Mouse (Mus musculus) kidney, embryonic 14.5 days (tissue): ENCODE data around the gene Adam19. TPM values are rescaled to one million over a fixed set of nuclear protein-coding genes. Genes with fewer than 3 reads are reported as not detected.

ENCODE experiments used
- ATAC-seq: fragments of 200-750 bp; cut with Nextera tagmentation; 2 replicates; pipeline ENCODE4 v1.8.0; 2017; ENCODE audit warnings: moderate number of reproducible peaks, mild to moderate bottlenecking, moderate TSS enrichment, moderate library complexity; ENCODE audit not compliant: low FRiP score, low TSS enrichment
- H3K27ac ChIP-seq: fragments of 300-500 bp; sonication (generic); 2 replicates; pipeline ENCODE4 v1.5.1; 2014; ENCODE audit warnings: low read depth, mild to moderate bottlenecking, low read length, moderate library complexity, mixed read lengths
- H3K27me3 ChIP-seq: fragments of 300-500 bp; sonication (generic); 2 replicates; pipeline ENCODE4 v1.6.1; 2014; ENCODE audit warnings: mild to moderate bottlenecking, low read length; ENCODE audit not compliant: control insufficient read depth, insufficient read depth
- H3K36me3 ChIP-seq: fragments of 300-500 bp; sonication (generic); 2 replicates; pipeline ENCODE4 v1.6.1; 2014; ENCODE audit warnings: low read length, mixed read lengths; ENCODE audit not compliant: control insufficient read depth, insufficient read depth
- H3K4me1 ChIP-seq: fragments of 300-500 bp; sonication (generic); 2 replicates; pipeline ENCODE4 v1.6.1; 2014; ENCODE audit warnings: low read length, mixed read lengths; ENCODE audit not compliant: control insufficient read depth, insufficient read depth
- H3K4me2 ChIP-seq: fragments of 300-500 bp; sonication (generic); replicated peaks from 2 replicates; pipeline ENCODE4 v1.6.1; 2014; ENCODE audit warnings: low read depth, mild to moderate bottlenecking, low read length
- H3K4me3 ChIP-seq: fragments of 300-500 bp; sonication (generic); 2 replicates; pipeline ENCODE4 v1.5.1; 2014; ENCODE audit warnings: mild to moderate bottlenecking, low read length
- H3K9ac ChIP-seq: fragments of 300-500 bp; sonication (generic); 2 replicates; pipeline ENCODE4 v1.6.1; 2014; ENCODE audit warnings: low read depth, mild to moderate bottlenecking, low read length, moderate library complexity
- H3K9me3 ChIP-seq: fragments of 300-500 bp; sonication (generic); 2 replicates; pipeline ENCODE4 v1.6.1; 2016; ENCODE audit warnings: low read length; ENCODE audit not compliant: control insufficient read depth
- whole genome bisulfite sequencing: fragments of 180-500 bp; shearing (Covaris S2); extraction: QIAGEN DNeasy Blood & Tissue Kit; methylation state at CpG from one replicate; pipeline ENCODE4 v1.1.7; 2014; 5-methylcytosine and 5-hydroxymethylcytosine counted together
- polyA plus RNA-seq: library from polyadenylated mRNA; unstranded; fragments of >200 nt; fragmentation: Nextera tagmentation; extraction: Ambion mirVana; gene quantifications from 2 replicates; pipeline ENCODE4 v1.2.1, GENCODE M21; 2014

The Adam19 gene
- polyA plus RNA-seq, 1 experiment from 2014 or later = 14.7 TPM

- no peak overlapping the region for H3K4me2 ChIP-seq
- no peaks in the 10 kb centered on the region for H3K4me1 ChIP-seq
- no peaks in the 10 kb centered on the region for H3K27me3 ChIP-seq
- 92% methylated on average over 11 of the region's 11 CpGs for WGBS
- no peak for ATAC-seq
- H3K9me3 ChIP-seq = no peaks in the 10 kb centered on the region
- H3K36me3 ChIP-seq = peaks cover 35% of the 10 kb centered on the region
- no peak overlapping the region for H3K27ac ChIP-seq
- H3K4me3 ChIP-seq = no peak overlapping the region
- no peak overlapping the region for H3K9ac ChIP-seq
Measured at GRCm38 (mm10) chr11:46126827-46127410, 71.1 kb downstream of the Adam19 start.

- no peaks in the 10 kb centered on the region for H3K27me3 ChIP-seq
- H3K4me2 ChIP-seq = no peak overlapping the region
- no peaks in the 10 kb centered on the region for H3K9me3 ChIP-seq
- no peaks in the 10 kb centered on the region for H3K4me1 ChIP-seq
- no peak overlapping the region for H3K9ac ChIP-seq
- no peak overlapping the region for H3K4me3 ChIP-seq
- peaks cover 29% of the 10 kb centered on the region for H3K36me3 ChIP-seq
- ATAC-seq = peak; percentile 62; the same call in 1 of the 2 replicates
- no peak overlapping the region for H3K27ac ChIP-seq
- WGBS = 70% methylated on average over 15 of the region's 15 CpGs
Measured at GRCm38 (mm10) chr11:46127621-46128547, 72.1 kb downstream of the Adam19 start.

- Histone ChIP-seq H3K36me3 (peaks cover 22% of the 10 kb centered on the region), H3K4me3 (no peak overlapping the region), H3K27ac (no peak overlapping the region), H3K9me3 (no peaks in the 10 kb centered on the region), H3K4me1 (no peaks in the 10 kb centered on the region), H3K4me2 (no peak overlapping the region), H3K27me3 (no peaks in the 10 kb centered on the region), H3K9ac (no peak overlapping the region)
- ATAC-seq = no peak
- 78% methylated on average over 9 of the region's 9 CpGs for WGBS
Measured at GRCm38 (mm10) chr11:46128548-46128945, 72.8 kb downstream of the Adam19 start.

- WGBS = 94% methylated on average over 17 of the region's 17 CpGs
- ATAC-seq = no peak
- no peaks in the 10 kb centered on the region for H3K4me1 ChIP-seq
- no peak overlapping the region for H3K27ac ChIP-seq
- no peaks in the 10 kb centered on the region for H3K27me3 ChIP-seq
- no peak overlapping the region for H3K4me3 ChIP-seq
- H3K4me2 ChIP-seq = no peak overlapping the region
- H3K36me3 ChIP-seq = peaks cover 27% of the 10 kb centered on the region; the same call in 1 of the 2 replicates
- no peaks in the 10 kb centered on the region for H3K9me3 ChIP-seq
- H3K9ac ChIP-seq = no peak overlapping the region
Measured at GRCm38 (mm10) chr11:46131022-46131986, 75.5 kb downstream of the Adam19 start.

- Histone ChIP-seq H3K9ac (no peak overlapping the region), H3K4me1 (no peaks in the 10 kb centered on the region), H3K9me3 (no peaks in the 10 kb centered on the region), H3K4me2 (no peak overlapping the region), H3K27ac (no peak overlapping the region), H3K36me3 (peaks cover 41% of the 10 kb centered on the region), H3K4me3 (no peak overlapping the region), H3K27me3 (no peaks in the 10 kb centered on the region)
- no peak for ATAC-seq
- WGBS = 90% methylated on average over 2 of the region's 2 CpGs
Measured at GRCm38 (mm10) chr11:46134899-46135298, 79.1 kb downstream of the Adam19 start.

- whole genome bisulfite sequencing = 84% methylated on average over 6 of the region's 6 CpGs
- Histone ChIP-seq H3K9ac (no peak overlapping the region), H3K9me3 (no peaks in the 10 kb centered on the region), H3K4me3 (no peak overlapping the region), H3K27ac (no peak overlapping the region), H3K27me3 (no peaks in the 10 kb centered on the region), H3K36me3 (peaks cover 55% of the 10 kb centered on the region), H3K4me1 (no peaks in the 10 kb centered on the region), H3K4me2 (no peak overlapping the region)
- ATAC-seq = no peak
Measured at GRCm38 (mm10) chr11:46143342-46143741, 87.5 kb downstream of the Adam19 start.

- Histone ChIP-seq H3K4me3 (no peak overlapping the region), H3K36me3 (peaks cover 43% of the 10 kb centered on the region; the same call in 1 of the 2 replicates), H3K9ac (no peak overlapping the region), H3K9me3 (no peaks in the 10 kb centered on the region), H3K27me3 (no peaks in the 10 kb centered on the region), H3K4me2 (no peak overlapping the region), H3K4me1 (no peaks in the 10 kb centered on the region), H3K27ac (no peak overlapping the region)
- no peak for ATAC-seq
- WGBS = 88% methylated on average over 11 of the region's 11 CpGs
Measured at GRCm38 (mm10) chr11:46145163-46145875, 89.5 kb downstream of the Adam19 start.

GRCm38 (mm10) chr11:46146619-46147018 is 90.8 kb downstream of the Adam19 start:
- ATAC-seq = no peak
- WGBS = 93% methylated on average over 5 of the region's 5 CpGs

More at GRCm38 (mm10) chr11:46146619-46147018, 90.8 kb downstream of the Adam19 start:
- Histone ChIP-seq H3K9ac (no peak overlapping the region), H3K27ac (no peak overlapping the region), H3K4me1 (no peaks in the 10 kb centered on the region), H3K4me2 (no peak overlapping the region), H3K36me3 (peaks cover 33% of the 10 kb centered on the region; the same call in 1 of the 2 replicates), H3K9me3 (no peaks in the 10 kb centered on the region), H3K27me3 (no peaks in the 10 kb centered on the region), H3K4me3 (no peak overlapping the region)
